ENCODE assay signal across 19 mouse cellular contexts in the genomic region with DNA sequence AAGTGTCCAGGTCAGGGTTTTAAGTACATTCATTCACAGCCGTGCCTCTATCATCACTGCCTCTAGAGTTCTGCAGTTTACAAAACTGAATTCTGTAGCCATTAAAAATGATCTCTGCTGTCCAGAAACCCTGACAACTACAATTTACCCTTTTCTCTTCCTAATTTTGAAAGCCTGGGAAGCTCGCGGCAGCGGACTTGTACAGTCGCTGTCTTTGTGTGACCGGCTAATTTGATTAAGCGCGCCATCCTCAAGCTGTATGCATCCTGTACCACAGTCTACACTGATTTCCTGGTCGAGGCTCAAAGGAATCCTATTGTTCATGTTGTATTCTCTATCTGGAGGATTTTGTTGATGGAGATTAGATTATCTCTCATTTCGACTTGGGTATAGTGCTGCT.
DNase-seq lines count a peak whose midpoint lies in the region; ATAC-seq and TF ChIP-seq lines count a peak whose summit lies in the region.
"Had no signal": no experiment of that assay in that cellular context is flagged by ENCODE, and none has a peak within 500 bp of the region (broad histone marks: within the 10 kb centered on the region; RNA-seq: fewer than 3 reads in every experiment).

No protein-coding gene starts in this region.

- H3K36me3 ChIP-seq in neural tube, embryonic 11.5 days (ENCODE audit: control insufficient read depth, insufficient read depth, low read length), result no peaks in the 10 kb centered on the region
- no peaks in the 10 kb centered on the region for H3K36me3 ChIP-seq in embryonic facial prominence, embryonic 13.5 days
- no peaks in the 10 kb centered on the region for H3K36me3 ChIP-seq in forebrain, embryonic 16.5 days (ENCODE audit: control insufficient read depth, insufficient read depth)
- H3K36me3 ChIP-seq: embryonic facial prominence, embryonic 15.5 days; forebrain, embryonic 12.5 days; heart, embryonic 10.5 days had no signal

- no peak overlapping the region for H3K27ac ChIP-seq in neural tube, embryonic 11.5 days (ENCODE audit: low read depth, low read length)
- no peak overlapping the region for H3K27ac ChIP-seq in embryonic facial prominence, embryonic 13.5 days
- no peak overlapping the region for H3K27ac ChIP-seq in forebrain, embryonic 16.5 days (ENCODE audit: low read length)
- no peak overlapping the region for H3K27ac ChIP-seq in layer of hippocampus, adult 2 months
- H3K27ac ChIP-seq: embryonic facial prominence, embryonic 15.5 days; forebrain, embryonic 12.5 days; heart, embryonic 10.5 days had no signal

- H3K27me3 ChIP-seq in neural tube, embryonic 11.5 days (ENCODE audit: control insufficient read depth, insufficient read depth, low read length), result no peaks in the 10 kb centered on the region
- no peaks in the 10 kb centered on the region for H3K27me3 ChIP-seq in embryonic facial prominence, embryonic 13.5 days
- no peaks in the 10 kb centered on the region for H3K27me3 ChIP-seq in forebrain, embryonic 16.5 days (replicated peaks; ENCODE audit: control insufficient read depth, insufficient read depth, low read length)
- H3K27me3 ChIP-seq: embryonic facial prominence, embryonic 15.5 days; forebrain, embryonic 12.5 days had no signal

- H3K9ac ChIP-seq in neural tube, embryonic 11.5 days (ENCODE audit: low read length), result no peak overlapping the region
- H3K9ac ChIP-seq in embryonic facial prominence, embryonic 13.5 days, result no peak overlapping the region
- H3K9ac ChIP-seq in forebrain, embryonic 16.5 days (replicated peaks; ENCODE audit: low read depth, low read length), result no peak overlapping the region
- H3K9ac ChIP-seq: embryonic facial prominence, embryonic 15.5 days; forebrain, embryonic 12.5 days; liver, postnatal 0 days had no signal

- no peaks in the 10 kb centered on the region for H3K9me3 ChIP-seq in neural tube, embryonic 11.5 days (ENCODE audit: control insufficient read depth, low read length)
- no peaks in the 10 kb centered on the region for H3K9me3 ChIP-seq in embryonic facial prominence, embryonic 13.5 days
- H3K9me3 ChIP-seq in forebrain, embryonic 16.5 days (ENCODE audit: control insufficient read depth, low read length), result no peaks in the 10 kb centered on the region
- H3K9me3 ChIP-seq: embryonic facial prominence, embryonic 15.5 days; forebrain, embryonic 12.5 days; heart, embryonic 10.5 days had no signal

- H3K4me3 ChIP-seq in neural tube, embryonic 11.5 days (ENCODE audit: low read depth, low read length), result no peak overlapping the region
- H3K4me3 ChIP-seq in embryonic facial prominence, embryonic 13.5 days, result no peak overlapping the region
- H3K4me3 ChIP-seq in forebrain, embryonic 16.5 days (replicated peaks; ENCODE audit: low read length), result no peak overlapping the region
- H3K4me3 ChIP-seq in layer of hippocampus, adult 2 months, result no peak overlapping the region
- H3K4me3 ChIP-seq: embryonic facial prominence, embryonic 15.5 days; forebrain, embryonic 12.5 days; heart, embryonic 10.5 days had no signal

- H3K4me2 ChIP-seq in neural tube, embryonic 11.5 days (ENCODE audit: low read depth), result no peak overlapping the region
- peak overlapping the region; percentile 20; the same call in 1 of the 2 replicates for H3K4me2 ChIP-seq in embryonic facial prominence, embryonic 13.5 days
- H3K4me2 ChIP-seq in forebrain, embryonic 16.5 days (ENCODE audit: low read length), result no peak overlapping the region
- H3K4me2 ChIP-seq: embryonic facial prominence, embryonic 15.5 days; forebrain, embryonic 12.5 days had no signal

- DNase-seq in neural tube, embryonic 11.5 days (ENCODE audit: low spot score), result peak; percentile 32
- DNase-seq in neural tube, embryonic 10.5 days (ENCODE audit: extremely low spot score, low spot score), result no peak
- peak; percentile 37 for DNase-seq in mesoderm, embryonic 11.5 days (ENCODE audit: low read depth, low spot score)
- no peak for DNase-seq in adrenal gland, postnatal 4 days (ENCODE audit: low spot score in 2 of 2)
- no peak for DNase-seq in layer of hippocampus, adult 2 months (ENCODE audit: low spot score in 2 of 2)
- DNase-seq: adrenal gland, postnatal 25 days; cerebellum, postnatal 10 days; gastrocnemius, postnatal 36 days; heart, postnatal 14 days; layer of hippocampus, postnatal 36 days; liver; liver, postnatal 0 days; thymus, adult 18-20 months had no signal

- no peak for TF ChIP-seq CTCF in layer of hippocampus, adult 2 months (conservative IDR thresholded peaks at IDR 0.05)

- ATAC-seq in neural tube, embryonic 11.5 days (ENCODE audit: insufficient read depth, low FRiP score, low TSS enrichment), result no peak
- ATAC-seq in embryonic facial prominence, embryonic 13.5 days (ENCODE audit: insufficient number of reproducible peaks, insufficient read depth, low FRiP score, low TSS enrichment, low read depth), result no peak
- ATAC-seq in forebrain, embryonic 16.5 days, result no peak
- ATAC-seq: intestine, postnatal 0 days; liver, postnatal 0 days had no signal

- WGBS in neural tube, embryonic 11.5 days, result 54% methylated on average over 10 of the region's 10 CpGs
- 25% methylated on average over 10 of the region's 10 CpGs for WGBS in embryonic facial prominence, embryonic 13.5 days
- WGBS in forebrain, embryonic 16.5 days, result 83% methylated on average over 10 of the region's 10 CpGs

- H3K4me1 ChIP-seq in neural tube, embryonic 11.5 days (ENCODE audit: control insufficient read depth, insufficient read depth, low read length), result peaks cover 4% of the 10 kb centered on the region; the same call in 1 of the 2 replicates
- peaks cover 14% of the 10 kb centered on the region for H3K4me1 ChIP-seq in embryonic facial prominence, embryonic 13.5 days
- H3K4me1 ChIP-seq in forebrain, embryonic 16.5 days (replicated peaks; ENCODE audit: control insufficient read depth, insufficient read depth, low read length), result no peaks in the 10 kb centered on the region
- H3K4me1 ChIP-seq: embryonic facial prominence, embryonic 15.5 days; heart, embryonic 10.5 days had no signal

Comparison
In these comparisons a context has a peak if more than half of its experiments do, and no peak if none do; other contexts are left out.
1. DNase-seq: peak in neural tube, embryonic 11.5 days (single experiment) and mesoderm, embryonic 11.5 days (single experiment); none in neural tube, embryonic 10.5 days (single experiment), adrenal gland, postnatal 4 days (0 of 2) and layer of hippocampus, adult 2 months (0 of 2).